Mouse (Mus musculus) left cerebral cortex, adult 18-20 months (tissue): Measurements from ENCODE around the gene Ncam2. TPM values are rescaled to one million over a fixed set of nuclear protein-coding genes. Genes with fewer than 3 reads are reported as not detected.
A peak's percentile ranks its signal among the peaks of the same experiment; 100 is the strongest.

Experiments
- DNase-seq, 2 experiments: peaks; one replicate each; pipeline ENCODE4 v3.0.0; 2021 to 2022; ENCODE audit warnings: low spot score in 2 of 2, mixed read lengths in 1 of 2
- total RNA-seq, 2 experiments: library from RNA; stranded (reverse); gene quantifications; 2 replicates each; pipeline ENCODE4 v1.2.3; 2021

The Ncam2 gene
- total RNA-seq, 2 experiments from 2014 or later: 74.1 to 78.6 TPM

- no peak for DNase-seq
Measured at GRCm38 (mm10) chr16:81284859-81285837, 84.7 kb downstream of the Ncam2 start.

- DNase-seq: no peak
Measured at GRCm38 (mm10) chr16:81285882-81286281, 85.4 kb downstream of the Ncam2 start.

GRCm38 (mm10) chr16:81303806-81304205 lies 103.3 kb downstream of the Ncam2 start:
- no peak for DNase-seq

GRCm38 (mm10) chr16:81309215-81309614 lies 108.7 kb downstream of the Ncam2 start:
- no peak for DNase-seq

GRCm38 (mm10) chr16:81319037-81319436 lies 118.5 kb downstream of the Ncam2 start:
- DNase-seq: no peak

GRCm38 (mm10) chr16:81330539-81330938 lies 130.0 kb downstream of the Ncam2 start:
- peak; percentile 67 to 69 for DNase-seq

GRCm38 (mm10) chr16:81365901-81366300 lies 165.4 kb downstream of the Ncam2 start:
- DNase-seq: no peak

- DNase-seq: no peak
Measured at GRCm38 (mm10) chr16:81374234-81374633, 173.7 kb downstream of the Ncam2 start.

GRCm38 (mm10) chr16:81380434-81380833 lies 179.9 kb downstream of the Ncam2 start:
- no peak for DNase-seq

- no peak for DNase-seq
Measured at GRCm38 (mm10) chr16:81388646-81389045, 188.1 kb downstream of the Ncam2 start.

GRCm38 (mm10) chr16:81434559-81434958 lies 234.1 kb downstream of the Ncam2 start:
- DNase-seq: no peak

- DNase-seq: no peak
Measured at GRCm38 (mm10) chr16:81437091-81437867, 236.8 kb downstream of the Ncam2 start.

GRCm38 (mm10) chr16:81437868-81438249 lies 237.4 kb downstream of the Ncam2 start:
- DNase-seq: no peak

- DNase-seq: no peak
Measured at GRCm38 (mm10) chr16:81450851-81451250, 250.4 kb downstream of the Ncam2 start.

GRCm38 (mm10) chr16:81452988-81453387 lies 252.5 kb downstream of the Ncam2 start:
- no peak for DNase-seq

GRCm38 (mm10) chr16:81454472-81454871 lies 254.0 kb downstream of the Ncam2 start:
- no peak for DNase-seq

GRCm38 (mm10) chr16:81462731-81463130 lies 262.2 kb downstream of the Ncam2 start:
- peak in 1 of 2 experiments; percentile 12 for DNase-seq

GRCm38 (mm10) chr16:81472925-81473324 lies 272.4 kb downstream of the Ncam2 start:
- no peak for DNase-seq

- DNase-seq: no peak
Measured at GRCm38 (mm10) chr16:81481058-81481457, 280.6 kb downstream of the Ncam2 start.

- no peak for DNase-seq
Measured at GRCm38 (mm10) chr16:81496111-81496510, 295.6 kb downstream of the Ncam2 start.

GRCm38 (mm10) chr16:81502578-81502977 lies 302.1 kb downstream of the Ncam2 start:
- DNase-seq: no peak

- no peak for DNase-seq
Measured at GRCm38 (mm10) chr16:81536230-81536629, 335.7 kb downstream of the Ncam2 start.
